Mouse (Mus musculus) G1E (cell line): ENCODE data around the gene Spryd3. TPM values are rescaled to one million over a fixed set of nuclear protein-coding genes. Genes with fewer than 3 reads are reported as not detected.

Experiments used
- ATAC-seq: 2 replicates; pipeline ENCODE4 v1.8.0; 2016; ENCODE audit warnings: mild to moderate bottlenecking; ENCODE audit not compliant: insufficient number of reproducible peaks, poor library complexity, low FRiP score, severe bottlenecking; ENCODE audit errors: extremely low read depth
- DNase-seq: peaks from one replicate; pipeline ENCODE4 v3.0.0; 2012; ENCODE audit warnings: low spot score
- H3K27me3 ChIP-seq: 2 replicates; pipeline ENCODE4 v1.6.1; 2012; ENCODE audit warnings: mild to moderate bottlenecking, low read length, inconsistent platforms; ENCODE audit not compliant: insufficient read depth
- H3K36me3 ChIP-seq: replicated peaks from 2 replicates; pipeline ENCODE3; 2012; ENCODE audit warnings: mild to moderate bottlenecking, inconsistent platforms
- H3K4me1 ChIP-seq: 2 replicates; pipeline ENCODE4 v1.6.1; 2012; ENCODE audit warnings: low read depth, low read length, inconsistent platforms, mixed read lengths; ENCODE audit not compliant: insufficient read depth
- H3K4me3 ChIP-seq: 2 replicates; pipeline ENCODE4 v1.5.1; 2012; ENCODE audit warnings: low read depth, mild to moderate bottlenecking, inconsistent platforms, low read length, moderate library complexity, mixed read lengths
- H3K9me3 ChIP-seq: replicated peaks from 2 replicates; pipeline ENCODE4 v1.6.1; 2012; ENCODE audit warnings: inconsistent platforms
- CTCF ChIP-seq: IDR thresholded peaks from 2 replicates; pipeline ENCODE4 v1.5.1; 2012; ENCODE audit warnings: low read depth, low read length, inconsistent platforms, mixed read lengths
- GATA1 ChIP-seq: IDR thresholded peaks from 2 replicates; pipeline ENCODE4 v1.6.1; 2012; ENCODE audit warnings: borderline replicate concordance, low read length, inconsistent platforms, mixed read lengths
- GATA2 ChIP-seq: IDR thresholded peaks from 2 replicates; pipeline ENCODE4 v1.6.1; 2012; ENCODE audit warnings: low read depth, low read length, inconsistent platforms, borderline replicate concordance
- POLR2AphosphoS5 ChIP-seq: IDR thresholded peaks from 2 replicates; pipeline ENCODE4 v1.6.1; 2012; ENCODE audit warnings: low read depth, low read length, inconsistent platforms; ENCODE audit not compliant: insufficient replicate concordance
- TAL1 ChIP-seq: conservative IDR thresholded peaks from 2 replicates; pipeline ENCODE4 v1.6.1; 2012; ENCODE audit warnings: low read depth, low read length, inconsistent platforms, mixed read lengths
- polyA plus RNA-seq: library from polyadenylated mRNA; stranded (reverse); fragments of >175 nt; gene quantifications from 2 replicates; pipeline ENCODE4 v1.2.3, GENCODE M21; 2012
- total RNA-seq, 2 experiments: library from RNA; stranded (forward) in 1 of 2; stranded (reverse) in 1 of 2; fragments of 200-1000 nt in 1 of 2; fragments of >200 nt in 1 of 2; fragmentation: Nextera tagmentation in 1 of 2; gene quantifications; 2 replicates each; pipeline ENCODE4 v1.2.3; 2014 to 2017

Spryd3 gene
- total and polyA plus RNA-seq, 3 experiments = 7.1 to 14.9 (median 12.1) TPM

DNA sequence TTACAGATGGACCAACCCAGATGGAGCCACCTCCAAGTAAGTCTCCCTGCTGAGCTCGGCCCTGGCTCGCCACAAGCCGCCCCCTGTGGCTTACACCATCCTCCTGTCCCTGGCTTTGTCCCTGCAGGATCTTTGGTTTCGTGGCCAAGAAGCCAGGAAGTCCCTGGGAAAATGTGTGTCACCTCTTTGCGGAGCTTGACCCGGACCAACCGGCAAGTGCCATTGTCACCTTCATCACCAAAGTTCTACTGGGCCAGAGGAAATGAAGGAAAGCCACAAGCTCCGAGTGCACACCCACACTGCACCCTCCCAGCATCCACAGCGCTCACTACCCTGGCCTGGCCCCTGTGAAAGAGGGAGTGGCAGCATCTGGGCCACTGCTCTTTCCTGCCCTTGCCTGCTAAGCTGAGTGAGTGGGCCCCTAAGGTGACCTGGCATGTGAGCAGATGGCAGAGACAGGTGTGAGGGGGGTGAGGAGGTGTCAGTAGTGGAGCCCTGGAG lies 20.3 kb downstream of the Spryd3 start:
- Histone ChIP-seq H3K4me1 (peaks cover 26% of the 10 kb centered on the region), H3K36me3 (peaks cover 58% of the 10 kb centered on the region), H3K27me3 (peaks cover 22% of the 10 kb centered on the region), H3K9me3 (no peaks in the 10 kb centered on the region), H3K4me3 (peak overlapping the region; percentile 38; the same call in 1 of the 2 replicates)
- ATAC-seq = peak; percentile 55
- TF ChIP-seq TAL1 (no peak), POLR2AphosphoS5 (no peak), CTCF (no peak)
- no peak for DNase-seq

GRCm38 (mm10) chr15:102114651-102115260 lies 21.3 kb downstream of the Spryd3 start:
- Histone ChIP-seq H3K27me3 (peaks cover 29% of the 10 kb centered on the region), H3K36me3 (peaks cover 48% of the 10 kb centered on the region), H3K4me1 (peaks cover 33% of the 10 kb centered on the region), H3K4me3 (no peak overlapping the region), H3K9me3 (no peaks in the 10 kb centered on the region)
- ATAC-seq = no peak
- TF ChIP-seq GATA1 = no peak
- TF ChIP-seq GATA2 = no peak
- no peak for TF ChIP-seq CTCF
- no peak for TF ChIP-seq POLR2AphosphoS5
- TF ChIP-seq TAL1 = no peak
- DNase-seq = no peak

DNA sequence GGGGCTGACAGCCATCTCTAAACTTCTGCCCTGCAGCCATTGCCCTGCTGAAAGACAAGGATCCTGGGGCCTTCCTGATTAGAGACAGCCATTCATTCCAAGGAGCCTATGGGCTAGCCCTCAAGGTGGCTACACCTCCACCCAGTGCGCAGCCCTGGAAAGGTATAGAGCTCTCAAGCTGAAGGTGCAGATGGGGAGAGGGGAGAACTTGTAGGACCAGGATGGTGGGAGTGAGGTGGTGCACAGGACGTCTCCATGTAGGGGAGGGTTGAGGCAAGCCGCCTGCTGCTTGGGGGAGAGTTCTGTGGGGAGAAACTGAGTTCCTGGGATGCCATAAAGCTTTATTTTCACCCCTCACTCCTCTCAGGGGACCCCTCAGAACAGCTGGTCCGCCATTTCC lies 22.4 kb downstream of the Spryd3 start:
- no peak overlapping the region for H3K4me3 ChIP-seq
- peaks cover 37% of the 10 kb centered on the region for H3K36me3 ChIP-seq

DNA sequence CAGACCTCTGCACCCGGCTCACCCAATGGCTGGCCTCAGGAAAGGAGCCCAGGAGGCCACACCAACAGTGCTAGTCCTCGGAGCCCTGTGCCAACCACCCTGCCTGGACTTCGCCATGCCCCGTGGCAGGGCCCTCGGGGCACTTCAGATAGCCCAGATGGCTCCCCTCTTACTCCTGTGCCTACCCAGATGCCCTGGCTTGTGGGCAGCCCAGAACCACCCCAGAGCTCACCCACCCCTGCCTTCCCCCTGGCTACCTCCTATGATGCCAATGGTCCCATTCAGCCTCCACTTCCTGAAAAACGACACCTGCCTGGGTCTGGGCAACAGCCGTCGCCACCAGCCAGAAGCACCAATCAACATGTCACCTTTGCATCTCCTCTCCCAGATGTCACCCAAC lies 23.2 kb downstream of the Spryd3 start:
- Histone ChIP-seq H3K36me3 (peaks cover 28% of the 10 kb centered on the region), H3K4me3 (no peak overlapping the region), H3K27me3 (peaks cover 34% of the 10 kb centered on the region), H3K9me3 (no peaks in the 10 kb centered on the region), H3K4me1 (peaks cover 46% of the 10 kb centered on the region)
- TF ChIP-seq GATA2 (no peak), GATA1 (no peak), TAL1 (no peak), POLR2AphosphoS5 (no peak), CTCF (no peak)
- ATAC-seq (no peak), DNase-seq (no peak)

More for the DNA sequence above, 22.4 kb downstream of the Spryd3 start:
- H3K4me1 ChIP-seq = peaks cover 42% of the 10 kb centered on the region
- ATAC-seq (no peak), DNase-seq (no peak)
- TF ChIP-seq GATA2 = no peak
- TF ChIP-seq CTCF = no peak
- no peak for TF ChIP-seq POLR2AphosphoS5
- TF ChIP-seq GATA1 = no peak
- TF ChIP-seq TAL1 = no peak
- H3K27me3 ChIP-seq = peaks cover 33% of the 10 kb centered on the region
- H3K9me3 ChIP-seq = no peaks in the 10 kb centered on the region

GRCm38 (mm10) chr15:102112181-102112580 lies 23.9 kb downstream of the Spryd3 start:
- ATAC-seq (no peak), DNase-seq (no peak)
- TF ChIP-seq GATA1 (no peak), CTCF (no peak), TAL1 (no peak), GATA2 (no peak), POLR2AphosphoS5 (no peak)
- H3K36me3 ChIP-seq = peaks cover 22% of the 10 kb centered on the region
- H3K9me3 ChIP-seq = no peaks in the 10 kb centered on the region
- peaks cover 48% of the 10 kb centered on the region for H3K4me1 ChIP-seq
- peaks cover 40% of the 10 kb centered on the region for H3K27me3 ChIP-seq
- H3K4me3 ChIP-seq = no peak overlapping the region

- no peak for TF ChIP-seq CTCF
- no peak for TF ChIP-seq GATA1
- TF ChIP-seq GATA2 = no peak
- no peak for TF ChIP-seq TAL1
- no peak for TF ChIP-seq POLR2AphosphoS5
- Histone ChIP-seq H3K36me3 (peaks cover 15% of the 10 kb centered on the region), H3K4me3 (peak overlapping the region; percentile 5; the same call in 1 of the 2 replicates), H3K4me1 (peaks cover 48% of the 10 kb centered on the region), H3K27me3 (peaks cover 47% of the 10 kb centered on the region), H3K9me3 (no peaks in the 10 kb centered on the region)
- ATAC-seq = no peak
- no peak for DNase-seq
These were observed 24.6 kb downstream of the Spryd3 start for GRCm38 (mm10) chr15:102111495-102111829.
